Mouse (Mus musculus): Measurements from ENCODE around the gene Rapgef1. TPM values are rescaled to one million over a fixed set of nuclear protein-coding genes. Genes with fewer than 3 reads are reported as not detected.
"Not testable (repeated sequence)": the region's sequence is repeated elsewhere in the genome, so short reads cannot be mapped to it uniquely, and the experiment has no call there.

The Rapgef1 gene
- polyA plus RNA-seq, 1 experiment from 2014 or later = 15.5 TPM

- peaks cover 70% of the 10 kb centered on the region for H3K4me1 ChIP-seq (replicated peaks)
- H3K27me3 ChIP-seq = no peaks in the 10 kb centered on the region
- 81% methylated on average over 5 of the region's 5 CpGs for WGBS
- no peak overlapping the region for H3K4me2 ChIP-seq
- no peak overlapping the region for H3K4me3 ChIP-seq
- H3K27ac ChIP-seq (replicated peaks) = no peak overlapping the region
- ATAC-seq (ENCODE audit: low read depth) = no peak
- H3K36me3 ChIP-seq = no peaks in the 10 kb centered on the region
- H3K9ac ChIP-seq = no peak overlapping the region
- H3K9me3 ChIP-seq = no peaks in the 10 kb centered on the region
These were observed 5.2 kb downstream of the Rapgef1 start for GRCm38 (mm10) chr2:29624739-29625138.

DNA sequence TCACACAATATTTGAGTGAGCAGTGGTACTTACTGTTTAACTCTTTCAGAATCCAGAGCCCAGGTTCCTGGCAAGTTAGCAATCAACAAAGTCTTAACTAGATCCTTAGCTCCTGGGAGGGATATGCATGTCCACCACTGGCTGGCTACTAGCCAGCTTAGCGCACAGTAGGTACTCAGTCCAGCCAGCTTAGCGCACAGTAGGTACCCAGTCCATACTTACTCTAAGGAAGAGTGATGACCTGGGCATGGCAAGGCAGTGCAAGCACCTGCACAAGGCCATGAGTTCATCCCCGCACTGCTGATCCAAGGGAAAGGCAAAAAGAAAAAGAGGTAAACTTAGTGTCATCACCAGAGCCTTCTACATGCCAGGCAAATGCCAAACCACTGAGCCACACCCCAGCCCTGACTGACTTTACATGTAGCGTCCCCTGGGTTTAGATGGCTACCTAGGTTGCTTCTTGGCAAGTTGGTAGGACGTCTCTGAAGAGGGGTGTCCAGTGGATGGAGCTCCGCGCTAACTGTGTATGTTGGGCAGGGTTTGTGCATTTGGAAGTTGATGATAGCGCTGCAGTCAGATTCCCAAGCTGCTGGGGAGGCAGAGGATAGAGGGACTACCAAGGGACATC, 6.2 kb downstream of the Rapgef1 start:
- H3K27me3 ChIP-seq = no peaks in the 10 kb centered on the region
- ATAC-seq (ENCODE audit: low read depth) = no peak
- H3K9ac ChIP-seq = no peak overlapping the region
- no peaks in the 10 kb centered on the region for H3K36me3 ChIP-seq
- no peak overlapping the region for H3K4me2 ChIP-seq
- no peak overlapping the region for H3K27ac ChIP-seq (replicated peaks)
- peaks cover 70% of the 10 kb centered on the region for H3K4me1 ChIP-seq (replicated peaks)
- no peaks in the 10 kb centered on the region for H3K9me3 ChIP-seq
- H3K4me3 ChIP-seq = no peak overlapping the region
- WGBS = 96% methylated on average over 8 of the region's 8 CpGs

- ATAC-seq (ENCODE audit: low read depth) = no peak
These were observed 7.8 kb downstream of the Rapgef1 start for GRCm38 (mm10) chr2:29627337-29627736.

GRCm38 (mm10) chr2:29628186-29628585, 8.7 kb downstream of the Rapgef1 start:
- Histone ChIP-seq H3K9me3 (no peaks in the 10 kb centered on the region), H3K4me3 (no peak overlapping the region), H3K36me3 (no peaks in the 10 kb centered on the region), H3K27me3 (no peaks in the 10 kb centered on the region), H3K27ac (replicated peaks) (no peak overlapping the region), H3K4me1 (replicated peaks) (peaks cover 65% of the 10 kb centered on the region), H3K4me2 (no peak overlapping the region), H3K9ac (no peak overlapping the region)
- no peak for ATAC-seq (ENCODE audit: low read depth)
- 57% methylated on average over 5 of the region's 5 CpGs for WGBS

More at GRCm38 (mm10) chr2:29627337-29627736, 7.8 kb downstream of the Rapgef1 start:
- Histone ChIP-seq H3K4me2 (no peak overlapping the region), H3K36me3 (no peaks in the 10 kb centered on the region), H3K4me1 (replicated peaks) (peaks cover 63% of the 10 kb centered on the region), H3K9ac (no peak overlapping the region), H3K4me3 (no peak overlapping the region), H3K27me3 (no peaks in the 10 kb centered on the region), H3K9me3 (no peaks in the 10 kb centered on the region), H3K27ac (replicated peaks) (no peak overlapping the region)
- WGBS = 73% methylated on average over 3 of the region's 3 CpGs

GRCm38 (mm10) chr2:29628763-29629181, 9.3 kb downstream of the Rapgef1 start:
- Histone ChIP-seq H3K36me3 (no peaks in the 10 kb centered on the region), H3K4me2 (no peak overlapping the region), H3K9ac (no peak overlapping the region), H3K4me1 (replicated peaks) (peaks cover 65% of the 10 kb centered on the region), H3K9me3 (no peaks in the 10 kb centered on the region), H3K27ac (replicated peaks) (no peak overlapping the region), H3K27me3 (no peaks in the 10 kb centered on the region), H3K4me3 (no peak overlapping the region)
- no peak for ATAC-seq (ENCODE audit: low read depth)
- WGBS = 82% methylated on average over 5 of the region's 5 CpGs

DNA sequence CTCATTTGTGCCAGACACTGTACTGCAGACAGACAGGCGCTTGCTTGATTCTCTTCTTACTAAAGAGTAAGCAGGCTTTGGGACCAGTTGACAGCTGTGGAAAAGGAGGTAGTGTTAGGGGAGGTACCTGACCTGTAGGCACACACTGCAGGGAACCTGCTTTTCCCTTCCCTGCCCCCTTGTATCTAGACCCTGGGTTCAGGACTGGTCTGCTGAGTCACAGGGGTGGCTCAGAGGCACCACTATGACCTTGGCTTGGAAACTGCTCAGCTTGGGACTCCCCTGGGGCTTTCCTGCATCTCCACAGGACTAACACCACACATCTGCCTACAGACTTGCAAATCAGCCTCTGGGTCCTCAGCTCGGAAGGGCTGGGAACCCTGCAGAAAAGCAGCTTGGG, 9.8 kb downstream of the Rapgef1 start:
- no peaks in the 10 kb centered on the region for H3K36me3 ChIP-seq
- no peaks in the 10 kb centered on the region for H3K9me3 ChIP-seq
- H3K4me1 ChIP-seq (replicated peaks) = peaks cover 66% of the 10 kb centered on the region
- WGBS = 71% methylated on average over 2 of the region's 2 CpGs
- no peak overlapping the region for H3K4me2 ChIP-seq
- no peak for ATAC-seq (ENCODE audit: low read depth)
- H3K4me3 ChIP-seq = no peak overlapping the region
- H3K27ac ChIP-seq (replicated peaks) = no peak overlapping the region
- H3K27me3 ChIP-seq = no peaks in the 10 kb centered on the region
- no peak overlapping the region for H3K9ac ChIP-seq

GRCm38 (mm10) chr2:29630141-29630771, 10.7 kb downstream of the Rapgef1 start:
- no peak overlapping the region for H3K4me2 ChIP-seq
- H3K9ac ChIP-seq = no peak overlapping the region
- H3K4me1 ChIP-seq (replicated peaks) = peaks cover 67% of the 10 kb centered on the region
- no peak for ATAC-seq (ENCODE audit: low read depth)
- H3K9me3 ChIP-seq = no peaks in the 10 kb centered on the region
- no peak overlapping the region for H3K27ac ChIP-seq (replicated peaks)
- H3K4me3 ChIP-seq = no peak overlapping the region
- H3K27me3 ChIP-seq = no peaks in the 10 kb centered on the region
- 95% methylated on average over 10 of the region's 10 CpGs for WGBS
- H3K36me3 ChIP-seq = no peaks in the 10 kb centered on the region

GRCm38 (mm10) chr2:29631020-29631419, 11.5 kb downstream of the Rapgef1 start:
- H3K27me3 ChIP-seq = no peaks in the 10 kb centered on the region
- H3K4me3 ChIP-seq = no peak overlapping the region
- H3K4me1 ChIP-seq (replicated peaks) = peaks cover 67% of the 10 kb centered on the region
- H3K9me3 ChIP-seq = no peaks in the 10 kb centered on the region
- H3K9ac ChIP-seq = no peak overlapping the region
- no peak for ATAC-seq (ENCODE audit: low read depth)
- H3K36me3 ChIP-seq = no peaks in the 10 kb centered on the region
- H3K4me2 ChIP-seq = no peak overlapping the region
- no peak overlapping the region for H3K27ac ChIP-seq (replicated peaks)

DNA sequence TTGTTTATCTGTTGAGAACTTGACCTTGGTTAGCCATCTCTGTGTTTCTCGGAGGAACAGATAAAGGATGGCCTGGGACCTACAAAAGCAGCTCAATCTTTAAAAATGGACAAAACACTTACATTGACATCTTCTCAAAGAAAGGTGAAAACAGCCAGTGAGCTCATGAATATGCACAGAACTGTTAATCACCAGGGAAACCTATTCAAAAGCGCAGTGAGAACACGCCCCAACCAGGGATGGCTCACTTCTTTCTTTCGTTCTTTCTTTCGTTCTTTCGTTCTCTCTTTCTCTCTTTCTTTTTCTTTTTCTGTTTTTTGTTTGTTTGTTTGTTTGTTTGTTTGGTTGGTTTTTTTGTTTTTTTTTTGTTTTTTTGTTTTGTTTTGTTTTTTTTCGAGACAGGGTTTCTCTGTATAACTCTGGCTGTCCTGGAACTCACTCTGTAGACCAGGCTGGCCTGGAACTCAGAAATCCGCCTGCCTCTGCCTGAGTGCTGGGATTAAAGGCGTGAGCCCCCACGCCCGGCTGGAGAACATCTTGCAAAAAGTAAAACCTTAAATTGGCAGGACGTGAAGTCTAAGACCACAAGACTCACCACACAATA, 12.1 kb downstream of the Rapgef1 start:
- H3K27me3 ChIP-seq; H3K4me2 ChIP-seq; H3K9me3 ChIP-seq; H3K9ac ChIP-seq; ATAC-seq (ENCODE audit: low read depth); H3K27ac ChIP-seq (replicated peaks); H3K36me3 ChIP-seq; H3K4me3 ChIP-seq: not testable (repeated sequence)
- peaks cover 67% of the 10 kb centered on the region for H3K4me1 ChIP-seq (replicated peaks)
- 66% methylated on average over 12 of the region's 12 CpGs for WGBS

GRCm38 (mm10) chr2:29632168-29632662, 12.7 kb downstream of the Rapgef1 start:
- no peak overlapping the region for H3K9ac ChIP-seq
- H3K27ac ChIP-seq (replicated peaks) = no peak overlapping the region
- no peak for ATAC-seq (ENCODE audit: low read depth)
- H3K4me2 ChIP-seq = no peak overlapping the region
- H3K4me1 ChIP-seq (replicated peaks) = peaks cover 69% of the 10 kb centered on the region
- no peak overlapping the region for H3K4me3 ChIP-seq
- WGBS = 87% methylated on average over 3 of the region's 3 CpGs
- no peaks in the 10 kb centered on the region for H3K36me3 ChIP-seq
- no peaks in the 10 kb centered on the region for H3K27me3 ChIP-seq
- no peaks in the 10 kb centered on the region for H3K9me3 ChIP-seq

GRCm38 (mm10) chr2:29633101-29633554, 13.6 kb downstream of the Rapgef1 start:
- Histone ChIP-seq H3K9ac (no peak overlapping the region), H3K27ac (replicated peaks) (peak overlapping the region; percentile 42), H3K9me3 (no peaks in the 10 kb centered on the region), H3K4me2 (no peak overlapping the region), H3K27me3 (no peaks in the 10 kb centered on the region), H3K4me3 (no peak overlapping the region), H3K36me3 (no peaks in the 10 kb centered on the region), H3K4me1 (replicated peaks) (peaks cover 64% of the 10 kb centered on the region)
- no peak for ATAC-seq (ENCODE audit: low read depth)
- WGBS = 50% methylated on average over 6 of the region's 6 CpGs

DNA sequence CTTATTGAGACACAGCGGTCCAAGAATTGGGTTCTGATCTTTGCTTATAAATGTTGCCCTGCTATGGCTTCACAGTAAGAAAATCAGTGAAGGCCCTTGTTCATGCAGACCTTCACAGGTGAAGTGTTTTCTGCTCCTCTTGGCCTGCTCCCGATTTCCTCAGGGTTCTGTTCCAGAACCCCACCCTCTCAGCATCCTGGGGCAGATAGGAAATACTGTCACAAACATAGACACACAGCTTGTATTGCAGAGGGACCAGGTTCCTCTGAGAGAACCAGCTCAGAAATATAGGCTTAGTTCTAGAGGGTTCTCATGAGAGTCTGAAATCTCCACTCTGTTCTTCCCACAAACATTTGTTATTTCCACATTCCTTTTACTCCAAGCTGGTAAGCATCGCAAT, 14.3 kb downstream of the Rapgef1 start:
- 88% methylated on average over 3 of the region's 3 CpGs for WGBS
- no peaks in the 10 kb centered on the region for H3K36me3 ChIP-seq
- no peaks in the 10 kb centered on the region for H3K9me3 ChIP-seq
- H3K27ac ChIP-seq (replicated peaks) = peak overlapping the region; percentile 4; the same call in 1 of the 2 replicates
- no peak for ATAC-seq (ENCODE audit: low read depth)
- no peak overlapping the region for H3K4me2 ChIP-seq
- no peak overlapping the region for H3K4me3 ChIP-seq
- no peak overlapping the region for H3K9ac ChIP-seq
- H3K27me3 ChIP-seq = no peaks in the 10 kb centered on the region
- H3K4me1 ChIP-seq (replicated peaks) = peaks cover 57% of the 10 kb centered on the region

Measured in neural tube, embryonic 13.5 days (tissue).